Mouse (Mus musculus) spleen, postnatal 14 days (tissue): ENCODE measurements around the gene Zfp428.
"Not testable (repeated sequence)": the region's sequence is repeated elsewhere in the genome, so short reads cannot be mapped to it uniquely, and the experiment has no call there.

ENCODE experiments used
- DNase-seq, 2 experiments: peaks; one replicate each; pipeline ENCODE4 v3.0.0; 2021 to 2022; ENCODE audit warnings: low spot score in 2 of 2

Zfp428 gene

GRCm38 (mm10) chr7:24480986-24481473, 25.8 kb upstream of the Zfp428 start:
- no peak for DNase-seq

GRCm38 (mm10) chr7:24481474-24482207, 25.2 kb upstream of the Zfp428 start, which contains the start of gene Cadm4:
Gene Cadm4, plus strand, starts transcription at chr7:24482023.
- DNase-seq, result peak; percentile 68 to 75

- no peak for DNase-seq
Measured at GRCm38 (mm10) chr7:24482208-24483020, 24.4 kb upstream of the Zfp428 start.

- DNase-seq, result not testable (repeated sequence)
Measured at GRCm38 (mm10) chr7:24483291-24483690, 23.5 kb upstream of the Zfp428 start.

- no peak for DNase-seq
Measured at GRCm38 (mm10) chr7:24485481-24485880, 21.3 kb upstream of the Zfp428 start.

- no peak for DNase-seq
Measured at GRCm38 (mm10) chr7:24486654-24487130, 20.1 kb upstream of the Zfp428 start.

- DNase-seq, result no peak
Measured at GRCm38 (mm10) chr7:24487403-24487802, 19.4 kb upstream of the Zfp428 start.

- no peak for DNase-seq
Measured at GRCm38 (mm10) chr7:24488303-24488702, 18.5 kb upstream of the Zfp428 start.

GRCm38 (mm10) chr7:24499856-24500577, 6.8 kb upstream of the Zfp428 start:
- DNase-seq, result no peak

GRCm38 (mm10) chr7:24500929-24501328, 5.9 kb upstream of the Zfp428 start:
- DNase-seq, result peak in 1 of 2 experiments; percentile 44

GRCm38 (mm10) chr7:24501492-24501891, 5.3 kb upstream of the Zfp428 start:
- DNase-seq, result peak in 1 of 2 experiments; percentile 32

GRCm38 (mm10) chr7:24504004-24504403, 2.8 kb upstream of the Zfp428 start:
- no peak for DNase-seq

- no peak for DNase-seq
Measured at GRCm38 (mm10) chr7:24504868-24505267, 1.9 kb upstream of the Zfp428 start.

GRCm38 (mm10) chr7:24505447-24506064, 1.2 kb upstream of the Zfp428 start:
- no peak for DNase-seq

GRCm38 (mm10) chr7:24506065-24506459, 744 bp upstream of the Zfp428 start:
- DNase-seq, result no peak

- no peak for DNase-seq
Measured at GRCm38 (mm10) chr7:24506476-24506837, 349 bp upstream of the Zfp428 start.

- no peak for DNase-seq
Measured at GRCm38 (mm10) chr7:24507726-24508114, 914 bp downstream of the Zfp428 start.

GRCm38 (mm10) chr7:24512355-24512754, 5.5 kb downstream of the Zfp428 start, which contains the start of gene AC161166.1:
Gene AC161166.1, minus strand, starts transcription at chr7:24512455.
- no peak for DNase-seq

GRCm38 (mm10) chr7:24516319-24516718, 9.5 kb downstream of the Zfp428 start:
- DNase-seq, result peak in 1 of 2 experiments; percentile 27

GRCm38 (mm10) chr7:24517077-24517476, 10.3 kb downstream of the Zfp428 start:
- DNase-seq, result no peak

- DNase-seq, result no peak
Measured at GRCm38 (mm10) chr7:24517654-24518053, 10.8 kb downstream of the Zfp428 start.
